Mouse (Mus musculus) CH12.LX (cell line): Measurements from ENCODE around the gene Kif11.

Experiments
- CTCF ChIP-seq, 2 experiments: IDR thresholded peaks in 1 of 2; conservative IDR thresholded peaks in 1 of 2; 2 replicates each; pipeline ENCODE4 v1.5.1; 2011 to 2012; ENCODE audit warnings: low read depth in 2 of 2, low read length in 2 of 2, improper control_type of control experiment in 1 of 2, inconsistent platforms in 1 of 2, mild to moderate bottlenecking in 1 of 2, moderate library complexity in 1 of 2
- EP300 ChIP-seq: IDR thresholded peaks from 2 replicates; pipeline ENCODE4 v1.6.1; 2011; ENCODE audit warnings: low read length, improper control_type of control experiment
- HCFC1 ChIP-seq: IDR thresholded peaks from 2 replicates; pipeline ENCODE4 v1.6.1; 2012; ENCODE audit warnings: low read depth, mild to moderate bottlenecking, inconsistent platforms, low read length, improper control_type of control experiment
- MAX ChIP-seq: IDR thresholded peaks from 2 replicates; pipeline ENCODE4 v1.6.1; 2011; ENCODE audit warnings: low read length, improper control_type of control experiment
- MAZ ChIP-seq: IDR thresholded peaks from 2 replicates; pipeline ENCODE4 v1.6.1; 2012; ENCODE audit warnings: low read depth, mild to moderate bottlenecking, inconsistent platforms, low read length, improper control_type of control experiment, moderate library complexity
- NRF1 ChIP-seq: IDR thresholded peaks from 2 replicates; pipeline ENCODE4 v1.6.1; 2014; ENCODE audit warnings: low read depth, mild to moderate bottlenecking, inconsistent platforms, low read length, improper control_type of control experiment, moderate library complexity
- POLR2A ChIP-seq: IDR thresholded peaks from 2 replicates; pipeline ENCODE4 v1.6.1; 2011; ENCODE audit warnings: low read depth, mild to moderate bottlenecking, improper control_type of control experiment, low read length
- POLR2AphosphoS2 ChIP-seq: IDR thresholded peaks from 2 replicates; pipeline ENCODE4 v1.6.1; 2011; ENCODE audit warnings: low read depth, low read length, improper control_type of control experiment
- RAD21 ChIP-seq: IDR thresholded peaks from 2 replicates; pipeline ENCODE4 v1.6.1; 2011; ENCODE audit warnings: low read depth, mild to moderate bottlenecking, low read length, improper control_type of control experiment, moderate library complexity
- SMC3 ChIP-seq: IDR thresholded peaks from 2 replicates; pipeline ENCODE4 v1.6.1; 2011; ENCODE audit warnings: low read depth, low read length, improper control_type of control experiment
- USF1 ChIP-seq: IDR thresholded peaks from 2 replicates; pipeline ENCODE4 v1.6.1; 2014; ENCODE audit warnings: low read depth, mild to moderate bottlenecking, inconsistent platforms, low read length, improper control_type of control experiment
- USF2 ChIP-seq: conservative IDR thresholded peaks from 2 replicates; pipeline ENCODE4 v1.6.1; 2011; ENCODE audit warnings: low read depth, low read length, improper control_type of control experiment
- ZMIZ1 ChIP-seq: IDR thresholded peaks from 2 replicates; pipeline ENCODE4 v1.6.1; 2012; ENCODE audit warnings: low read depth, mild to moderate bottlenecking, inconsistent platforms, low read length, improper control_type of control experiment

GRCm38 (mm10) chr19:37335392-37335791 lies 40.8 kb upstream of the Kif11 start:
- TF ChIP-seq CTCF (conservative IDR thresholded peaks at IDR 0.05 in 1 of 2, IDR thresholded peaks at IDR 0.05 in 1 of 2; ENCODE audit: low read depth in 2 of 2, low read length in 2 of 2), result no peak
- TF ChIP-seq HCFC1, result no peak
- TF ChIP-seq POLR2AphosphoS2, result no peak
- no peak for TF ChIP-seq RAD21
- no peak for TF ChIP-seq POLR2A
- TF ChIP-seq MAX, result no peak
- TF ChIP-seq SMC3, result no peak
- no peak for TF ChIP-seq EP300
- TF ChIP-seq ZMIZ1, result no peak
- TF ChIP-seq USF2, result no peak
- TF ChIP-seq MAZ, result no peak
- TF ChIP-seq USF1, result no peak
- no peak for TF ChIP-seq NRF1
